Mouse (Mus musculus): Measurements from ENCODE around the gene Tgm2. TPM values are rescaled to one million over a fixed set of nuclear protein-coding genes. Genes with fewer than 3 reads are reported as not detected.
A peak's percentile ranks its signal among the peaks of the same experiment; 100 is the strongest.

Gene Tgm2
- polyA plus RNA-seq, 1 experiment = 19.0 TPM

DNA sequence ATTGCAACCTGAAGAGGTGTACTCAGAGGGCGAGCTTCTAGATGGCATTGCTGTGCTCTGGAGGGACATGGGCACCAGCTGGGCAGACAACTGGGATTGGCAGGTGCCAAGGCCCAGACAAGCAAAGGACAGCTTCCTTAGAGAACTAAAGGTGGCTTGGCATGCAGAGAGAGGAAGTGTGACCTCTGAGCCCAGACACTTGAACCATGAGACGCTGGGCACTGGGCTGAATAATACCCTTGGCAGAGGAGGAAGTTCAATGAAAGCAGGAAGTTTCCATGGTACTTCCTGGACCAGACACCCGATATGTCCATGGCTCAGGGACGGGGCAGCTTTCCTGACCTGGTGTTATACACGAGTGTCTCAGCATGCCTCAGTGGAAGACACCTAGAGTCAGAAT is 28.2 kb upstream of the Tgm2 start:
- Histone ChIP-seq H3K4me3 (replicated peaks; ENCODE audit: control insufficient read depth, low read depth, low read length) (no peak overlapping the region), H3K4me1 (ENCODE audit: control insufficient read depth, insufficient read depth, low read length) (peaks cover 22% of the 10 kb centered on the region), H3K27ac (ENCODE audit: control insufficient read depth, insufficient read depth, low read depth, low read length, poor library complexity) (peak overlapping the region; percentile 76)
- WGBS = 13% methylated on average over 5 of the region's 5 CpGs
- no peak for TF ChIP-seq POLR2A (IDR thresholded peaks at IDR 0.05; ENCODE audit: borderline replicate concordance, control insufficient read depth, low read depth, low read length)
- TF ChIP-seq CTCF (IDR thresholded peaks at IDR 0.05; ENCODE audit: control insufficient read depth, insufficient read depth, low read length) = no peak

DNA sequence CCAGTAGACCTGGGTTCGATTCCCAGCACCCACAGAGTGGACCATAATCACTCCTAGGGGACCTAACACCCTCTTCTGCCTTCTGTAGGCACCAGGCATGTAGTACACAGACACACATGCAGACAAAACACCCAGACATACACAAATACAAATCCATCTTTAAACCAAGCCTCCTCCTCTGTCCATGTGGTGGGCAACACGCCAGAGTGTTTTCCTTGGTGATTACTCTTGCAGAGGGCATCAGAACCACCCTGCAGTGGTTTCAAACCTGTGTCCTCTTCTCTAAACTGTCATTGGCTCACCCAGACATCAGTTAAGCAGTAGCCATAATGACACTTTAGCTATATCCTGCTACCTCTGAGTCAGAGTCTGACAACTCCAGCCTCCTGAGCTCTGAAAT is 24.2 kb upstream of the Tgm2 start:
- H3K4me3 ChIP-seq (replicated peaks; ENCODE audit: control insufficient read depth, low read depth, low read length) = no peak overlapping the region
- H3K4me1 ChIP-seq (ENCODE audit: control insufficient read depth, insufficient read depth, low read length) = peaks cover 16% of the 10 kb centered on the region
- 75% methylated on average over 2 of the region's 2 CpGs for WGBS
- H3K27ac ChIP-seq (ENCODE audit: control insufficient read depth, insufficient read depth, low read depth, low read length, poor library complexity) = no peak overlapping the region
- TF ChIP-seq POLR2A (IDR thresholded peaks at IDR 0.05; ENCODE audit: borderline replicate concordance, control insufficient read depth, low read depth, low read length) = no peak
- no peak for TF ChIP-seq CTCF (IDR thresholded peaks at IDR 0.05; ENCODE audit: control insufficient read depth, insufficient read depth, low read length)

- H3K27ac ChIP-seq (ENCODE audit: control insufficient read depth, insufficient read depth, low read depth, low read length, poor library complexity) = no peak overlapping the region
- H3K4me1 ChIP-seq (ENCODE audit: control insufficient read depth, insufficient read depth, low read length) = peaks cover 13% of the 10 kb centered on the region
- WGBS = 83% methylated on average over 7 of the region's 7 CpGs
- H3K4me3 ChIP-seq (replicated peaks; ENCODE audit: control insufficient read depth, low read depth, low read length) = no peak overlapping the region
- no peak for TF ChIP-seq CTCF (IDR thresholded peaks at IDR 0.05; ENCODE audit: control insufficient read depth, insufficient read depth, low read length)
- TF ChIP-seq POLR2A (IDR thresholded peaks at IDR 0.05; ENCODE audit: borderline replicate concordance, control insufficient read depth, low read depth, low read length) = no peak
Observed at GRCm38 (mm10) chr2:158169771-158170170, 23.5 kb upstream of the Tgm2 start.

DNA sequence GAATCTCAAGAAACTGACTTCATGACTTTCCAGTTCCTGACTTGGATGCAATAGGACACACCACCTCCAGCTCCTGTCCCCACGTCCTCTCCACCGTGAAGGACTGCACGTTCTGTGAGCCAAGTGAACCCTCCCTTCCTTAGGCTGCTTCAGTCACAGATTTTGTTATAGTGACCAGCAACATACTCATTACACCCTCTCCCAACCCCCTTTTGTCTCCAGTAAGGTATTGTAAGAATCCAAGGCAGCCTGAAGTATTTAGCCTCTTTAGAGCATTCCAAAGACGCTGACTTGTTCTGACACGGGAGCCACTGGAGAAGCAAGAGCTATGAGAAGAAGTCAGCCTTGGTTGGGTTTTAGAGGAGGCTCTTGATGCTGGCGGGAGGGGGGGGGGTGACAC is 23.1 kb upstream of the Tgm2 start:
- H3K4me3 ChIP-seq (replicated peaks; ENCODE audit: control insufficient read depth, low read depth, low read length) = no peak overlapping the region
- H3K27ac ChIP-seq (ENCODE audit: control insufficient read depth, insufficient read depth, low read depth, low read length, poor library complexity) = no peak overlapping the region
- TF ChIP-seq POLR2A (IDR thresholded peaks at IDR 0.05; ENCODE audit: borderline replicate concordance, control insufficient read depth, low read depth, low read length) (no peak), CTCF (IDR thresholded peaks at IDR 0.05; ENCODE audit: control insufficient read depth, insufficient read depth, low read length) (no peak)
- peaks cover 10% of the 10 kb centered on the region for H3K4me1 ChIP-seq (ENCODE audit: control insufficient read depth, insufficient read depth, low read length)
- WGBS = 83% methylated on average over 6 of the region's 6 CpGs

- TF ChIP-seq CTCF (IDR thresholded peaks at IDR 0.05; ENCODE audit: control insufficient read depth, insufficient read depth, low read length) (no peak), POLR2A (IDR thresholded peaks at IDR 0.05; ENCODE audit: borderline replicate concordance, control insufficient read depth, low read depth, low read length) (no peak)
- Histone ChIP-seq H3K27ac (ENCODE audit: control insufficient read depth, insufficient read depth, low read depth, low read length, poor library complexity) (no peak overlapping the region), H3K4me1 (ENCODE audit: control insufficient read depth, insufficient read depth, low read length) (peaks cover 6% of the 10 kb centered on the region), H3K4me3 (replicated peaks; ENCODE audit: control insufficient read depth, low read depth, low read length) (no peak overlapping the region)
- WGBS = 64% methylated on average over 8 of the region's 8 CpGs
Observed at GRCm38 (mm10) chr2:158168741-158169211, 22.5 kb upstream of the Tgm2 start.

GRCm38 (mm10) chr2:158167496-158168205 is 21.4 kb upstream of the Tgm2 start:
- Histone ChIP-seq H3K4me3 (replicated peaks; ENCODE audit: control insufficient read depth, low read depth, low read length) (no peak overlapping the region), H3K4me1 (ENCODE audit: control insufficient read depth, insufficient read depth, low read length) (peaks cover 8% of the 10 kb centered on the region), H3K27ac (ENCODE audit: control insufficient read depth, insufficient read depth, low read depth, low read length, poor library complexity) (no peak overlapping the region)
- TF ChIP-seq POLR2A (IDR thresholded peaks at IDR 0.05; ENCODE audit: borderline replicate concordance, control insufficient read depth, low read depth, low read length) = no peak
- no peak for TF ChIP-seq CTCF (IDR thresholded peaks at IDR 0.05; ENCODE audit: control insufficient read depth, insufficient read depth, low read length)
- 34% methylated on average over 9 of the region's 9 CpGs for WGBS

GRCm38 (mm10) chr2:158166628-158167027 is 20.4 kb upstream of the Tgm2 start:
- WGBS = 6% methylated on average over 7 of the region's 7 CpGs
- Histone ChIP-seq H3K27ac (ENCODE audit: control insufficient read depth, insufficient read depth, low read depth, low read length, poor library complexity) (peak overlapping the region; percentile 67), H3K4me3 (replicated peaks; ENCODE audit: control insufficient read depth, low read depth, low read length) (peak overlapping the region; percentile 3), H3K4me1 (ENCODE audit: control insufficient read depth, insufficient read depth, low read length) (peaks cover 8% of the 10 kb centered on the region)
- TF ChIP-seq POLR2A (IDR thresholded peaks at IDR 0.05; ENCODE audit: borderline replicate concordance, control insufficient read depth, low read depth, low read length) (no peak), CTCF (IDR thresholded peaks at IDR 0.05; ENCODE audit: control insufficient read depth, insufficient read depth, low read length) (no peak)

- WGBS = 69% methylated on average over 4 of the region's 4 CpGs
- TF ChIP-seq POLR2A (IDR thresholded peaks at IDR 0.05; ENCODE audit: borderline replicate concordance, control insufficient read depth, low read depth, low read length) (no peak), CTCF (IDR thresholded peaks at IDR 0.05; ENCODE audit: control insufficient read depth, insufficient read depth, low read length) (no peak)
- Histone ChIP-seq H3K27ac (ENCODE audit: control insufficient read depth, insufficient read depth, low read depth, low read length, poor library complexity) (peak overlapping the region; percentile 15; the same call in 1 of the 2 replicates), H3K4me3 (replicated peaks; ENCODE audit: control insufficient read depth, low read depth, low read length) (no peak overlapping the region), H3K4me1 (ENCODE audit: control insufficient read depth, insufficient read depth, low read length) (peaks cover 13% of the 10 kb centered on the region)
Observed at GRCm38 (mm10) chr2:158165776-158166175, 19.5 kb upstream of the Tgm2 start.
